Mouse (Mus musculus) small intestine, adult 2 months (tissue): Measurements from ENCODE around the gene Hsd17b14. TPM values are rescaled to one million over a fixed set of nuclear protein-coding genes. Genes with fewer than 3 reads are reported as not detected.

Experiments
- H3K27ac ChIP-seq: fragments of 200-500 bp; 2 replicates; pipeline ENCODE4 v1.5.1; 2012; ENCODE audit warnings: low read depth, low read length, control low read depth, inconsistent platforms; ENCODE audit not compliant: insufficient read depth
- H3K27me3 ChIP-seq: fragments of 200-500 bp; 2 replicates; pipeline ENCODE4 v1.6.1; 2012; ENCODE audit warnings: mild to moderate bottlenecking, moderate library complexity, low read length, inconsistent platforms; ENCODE audit not compliant: control insufficient read depth, insufficient read depth
- H3K36me3 ChIP-seq: fragments of 200-500 bp; 2 replicates; pipeline ENCODE4 v1.6.1; 2012; ENCODE audit warnings: mild to moderate bottlenecking, low read length, control low read depth, inconsistent platforms; ENCODE audit not compliant: control insufficient read depth, insufficient read depth
- H3K4me1 ChIP-seq: fragments of 200-500 bp; 2 replicates; pipeline ENCODE4 v1.6.1; 2012; ENCODE audit warnings: low read length, inconsistent platforms, mixed read lengths; ENCODE audit not compliant: control insufficient read depth, insufficient read depth, insufficient read length
- H3K4me3 ChIP-seq: fragments of 200-500 bp; 2 replicates; pipeline ENCODE4 v1.5.1; 2012; ENCODE audit warnings: low read depth, mild to moderate bottlenecking, control low read depth, inconsistent platforms, low read length, moderate library complexity
- CTCF ChIP-seq: fragments of 200-500 bp; IDR thresholded peaks from 2 replicates; pipeline ENCODE4 v1.5.1; 2012; ENCODE audit warnings: low read depth, mild to moderate bottlenecking, control low read depth, inconsistent platforms, low read length, moderate library complexity, mixed read lengths; ENCODE audit not compliant: insufficient replicate concordance, insufficient read length; ENCODE audit errors: extremely low read depth
- POLR2A ChIP-seq: fragments of 200-500 bp; IDR thresholded peaks from 2 replicates; pipeline ENCODE4 v1.6.1; 2012; ENCODE audit warnings: low read depth, mild to moderate bottlenecking, control low read depth, inconsistent platforms, low read length, moderate library complexity
- WGBS: fragments of 180-500 bp; shearing (Covaris S2); methylation state at CpG from one replicate; pipeline ENCODE4 v1.1.7; 2018; 5-methylcytosine and 5-hydroxymethylcytosine counted together
- polyA plus RNA-seq: library from polyadenylated mRNA; depleted of rRNA; stranded (reverse); fragments of >200 nt; gene quantifications from 2 replicates; pipeline ENCODE4 v1.2.3, GENCODE M21; 2012

The Hsd17b14 gene
- polyA plus RNA-seq, 1 experiment, result 0.25 TPM

- peaks cover 2% of the 10 kb centered on the region; the same call in 1 of the 2 replicates for H3K4me1 ChIP-seq
- no peak overlapping the region for H3K27ac ChIP-seq
- no peak for TF ChIP-seq CTCF
- no peak for TF ChIP-seq POLR2A
- WGBS, result 65% methylated on average over 12 of the region's 12 CpGs
- no peaks in the 10 kb centered on the region for H3K27me3 ChIP-seq
- H3K36me3 ChIP-seq, result no peaks in the 10 kb centered on the region
- no peak overlapping the region for H3K4me3 ChIP-seq
Measured at GRCm38 (mm10) chr7:45561624-45562520, 7.2 kb downstream of the Hsd17b14 start.

- Histone ChIP-seq H3K27me3 (no peaks in the 10 kb centered on the region), H3K36me3 (no peaks in the 10 kb centered on the region), H3K4me1 (peaks cover 14% of the 10 kb centered on the region; the same call in 1 of the 2 replicates), H3K4me3 (no peak overlapping the region), H3K27ac (no peak overlapping the region)
- TF ChIP-seq CTCF (no peak), POLR2A (no peak)
- WGBS, result 50% methylated on average over 2 of the region's 2 CpGs
Measured at GRCm38 (mm10) chr7:45564811-45565210, 10.1 kb downstream of the Hsd17b14 start.

DNA sequence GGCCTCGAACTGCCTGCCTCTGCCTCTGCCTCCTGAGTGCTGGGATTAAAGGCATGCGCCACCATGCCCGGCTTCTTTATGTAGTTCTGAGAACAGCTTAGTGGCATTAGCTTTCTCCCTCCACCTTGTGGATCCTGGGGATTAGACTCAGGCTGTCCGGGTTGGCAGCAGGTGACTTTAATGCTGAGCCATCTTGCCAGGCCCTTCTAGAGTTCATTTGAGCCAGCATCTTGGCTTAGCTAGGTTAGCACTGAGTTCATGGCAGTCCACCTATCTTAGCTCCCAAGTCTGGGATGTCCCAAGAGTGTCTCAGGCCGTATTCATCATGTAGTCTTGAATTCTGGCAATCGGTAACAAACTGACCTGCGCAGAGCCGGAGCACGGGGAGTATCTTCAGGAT lies 10.8 kb downstream of the Hsd17b14 start:
- TF ChIP-seq POLR2A (no peak), CTCF (no peak)
- peaks cover 4% of the 10 kb centered on the region for H3K36me3 ChIP-seq
- H3K4me3 ChIP-seq, result no peak overlapping the region
- no peak overlapping the region for H3K27ac ChIP-seq
- WGBS, result 93% methylated on average over 9 of the region's 9 CpGs
- no peaks in the 10 kb centered on the region for H3K27me3 ChIP-seq
- peaks cover 16% of the 10 kb centered on the region for H3K4me1 ChIP-seq

DNA sequence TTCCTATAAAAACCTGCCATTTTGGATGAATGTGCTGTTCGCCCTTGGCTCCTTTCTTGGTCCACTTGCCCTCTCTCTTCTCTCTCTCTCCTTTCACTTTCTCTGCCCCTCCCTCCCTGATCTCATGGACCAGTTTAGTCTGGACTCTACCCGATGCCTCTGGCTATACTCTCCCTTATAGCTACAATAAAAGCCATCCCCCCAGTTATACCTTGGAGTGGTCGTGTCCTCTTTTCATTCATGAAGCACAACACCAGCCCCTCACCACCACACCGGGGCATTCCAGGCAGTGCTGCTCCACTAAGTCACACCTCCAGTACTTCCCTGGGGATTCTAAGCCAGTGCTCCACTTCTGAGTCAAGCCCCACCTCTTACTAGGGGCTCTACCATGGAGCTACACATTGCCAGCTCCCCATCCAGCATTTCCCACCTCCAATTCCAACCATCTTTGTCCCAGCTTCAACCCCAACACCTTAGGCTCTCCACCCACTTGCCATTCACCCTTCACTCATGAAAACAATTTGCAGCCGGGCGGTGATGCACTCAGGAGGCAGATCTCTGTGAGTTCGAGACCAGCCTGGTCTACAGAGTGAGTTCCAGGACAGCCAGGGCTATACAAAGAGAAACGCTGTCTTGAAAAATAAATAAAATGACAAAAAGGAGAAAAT lies 12.6 kb downstream of the Hsd17b14 start:
- TF ChIP-seq POLR2A (no peak), CTCF (no peak; the same call in 1 of the 2 replicates)
- Histone ChIP-seq H3K4me1 (peaks cover 26% of the 10 kb centered on the region), H3K4me3 (no peak overlapping the region), H3K36me3 (peaks cover 15% of the 10 kb centered on the region), H3K27me3 (no peaks in the 10 kb centered on the region), H3K27ac (peak overlapping the region; percentile 91)
- WGBS, result 56% methylated on average over 8 of the region's 8 CpGs

DNA sequence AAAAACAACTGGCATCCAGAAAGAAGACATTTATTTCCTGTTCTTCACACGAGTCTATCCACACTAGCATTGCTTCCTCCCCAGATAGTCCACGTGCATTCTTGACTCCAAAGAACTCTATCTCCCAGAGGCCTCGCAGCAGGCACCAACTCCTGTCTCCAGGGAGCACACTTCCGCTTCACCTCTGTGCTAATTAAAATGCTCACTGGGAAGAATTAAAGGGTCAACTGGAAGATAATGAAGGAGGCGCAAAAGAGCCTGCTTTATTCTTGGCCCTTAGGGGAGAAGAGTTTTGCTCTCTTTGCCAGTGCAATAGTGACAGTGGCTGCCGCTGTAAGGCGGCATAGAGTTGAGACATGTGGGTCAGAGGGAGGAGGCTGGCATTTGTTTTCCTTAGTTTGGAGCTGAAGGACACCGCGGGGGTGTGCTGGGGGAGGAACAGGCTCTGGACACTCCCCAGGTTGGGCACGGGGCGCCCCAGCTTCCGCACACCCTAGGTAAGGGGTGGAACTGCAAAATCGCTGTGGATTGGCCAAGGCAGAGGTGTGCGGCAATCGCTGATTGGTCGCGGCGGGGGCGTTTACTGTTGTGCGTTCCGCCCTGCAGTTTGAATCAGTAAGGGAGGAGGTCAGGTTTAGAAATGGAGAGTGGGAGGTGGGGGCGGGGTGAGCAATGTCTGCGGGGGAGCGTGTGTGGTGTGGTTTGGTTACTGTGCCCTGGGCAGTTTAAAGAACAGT lies 13.3 kb downstream of the Hsd17b14 start:
- WGBS, result under 1% methylated on average over 24 of the region's 24 CpGs
- peaks cover 16% of the 10 kb centered on the region for H3K36me3 ChIP-seq
- peak; percentile 28 for TF ChIP-seq POLR2A
- TF ChIP-seq CTCF, result no peak
- no peaks in the 10 kb centered on the region for H3K27me3 ChIP-seq
- peak overlapping the region; percentile 91 for H3K27ac ChIP-seq
- peak overlapping the region; percentile 42 for H3K4me3 ChIP-seq
- H3K4me1 ChIP-seq, result peaks cover 26% of the 10 kb centered on the region

DNA sequence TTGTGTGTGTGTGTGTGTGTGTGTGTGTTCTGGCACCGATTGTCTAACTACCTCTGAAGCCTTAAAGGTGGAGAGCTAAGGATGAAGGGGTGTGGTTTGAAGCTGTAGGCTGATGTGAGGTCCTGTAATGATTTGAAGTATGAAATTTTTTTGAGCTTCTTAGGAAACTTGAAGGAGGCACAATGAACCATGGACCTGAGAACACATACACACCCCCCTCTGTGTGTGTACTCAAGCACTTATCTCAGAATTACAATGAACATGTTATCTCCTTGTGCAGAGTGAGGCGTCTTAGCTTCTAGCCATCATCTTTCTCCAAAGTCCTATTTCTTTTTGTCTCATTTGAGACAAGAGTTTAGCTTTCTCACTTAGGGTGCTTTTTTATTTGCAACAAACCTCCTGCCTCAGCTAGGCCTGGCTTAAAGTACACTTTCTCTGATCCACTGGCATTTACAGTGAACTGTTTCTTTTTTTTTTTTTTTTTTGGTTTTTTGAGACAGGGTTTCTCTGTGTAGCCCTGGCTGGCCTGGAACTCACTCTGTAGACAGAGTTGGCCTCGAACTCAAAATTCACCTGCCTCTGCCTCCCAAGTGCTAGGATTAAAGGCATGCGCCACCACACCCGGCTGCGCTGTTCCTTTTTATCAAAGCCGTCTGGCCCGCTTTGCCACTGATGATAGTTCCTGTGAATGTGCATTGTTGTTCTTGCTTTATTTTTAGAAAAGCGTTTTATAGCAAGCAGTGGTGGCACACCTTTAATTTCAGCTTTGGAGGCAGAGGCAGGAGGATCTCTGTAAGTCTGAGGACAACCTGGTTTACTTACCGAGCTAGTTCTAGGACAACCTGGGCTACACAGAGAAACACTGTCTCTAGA lies 14.1 kb downstream of the Hsd17b14 start:
- Histone ChIP-seq H3K27ac (peak overlapping the region; percentile 62), H3K4me1 (peaks cover 26% of the 10 kb centered on the region), H3K36me3 (peaks cover 17% of the 10 kb centered on the region), H3K4me3 (no peak overlapping the region), H3K27me3 (no peaks in the 10 kb centered on the region)
- WGBS, result 59% methylated on average over 10 of the region's 10 CpGs
- TF ChIP-seq CTCF (no peak), POLR2A (no peak)
